ENCODE assay signal across 14 mouse cellular contexts in the genomic region with DNA sequence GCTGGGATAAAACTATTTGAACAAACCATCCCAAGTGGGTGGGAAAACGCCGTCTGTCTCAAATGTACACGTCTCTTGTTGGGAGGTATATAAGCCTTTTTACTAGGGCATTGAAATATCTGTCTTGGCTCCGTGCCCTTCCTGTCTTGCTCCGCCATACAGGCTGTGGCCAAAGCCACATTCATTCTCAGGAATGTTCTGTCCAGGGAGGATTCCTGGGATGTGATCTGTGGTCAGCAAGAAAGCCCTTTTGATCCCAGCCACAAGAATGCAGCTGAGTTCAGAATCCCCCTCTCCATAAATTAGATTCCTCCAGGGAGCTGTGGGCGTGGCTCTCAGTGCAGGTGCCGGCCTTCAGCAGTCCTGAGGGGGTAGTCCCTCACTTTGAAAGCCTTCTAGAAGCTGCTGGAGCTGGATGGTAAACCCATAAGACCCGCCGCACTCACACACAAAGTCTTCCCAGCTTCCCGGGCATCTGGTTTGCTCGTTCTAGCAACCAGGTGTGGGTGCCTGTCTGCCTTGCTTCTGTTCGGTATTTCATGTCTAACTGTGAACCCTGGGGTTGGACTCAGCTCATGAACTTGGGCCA.
DNase-seq lines count a peak whose midpoint lies in the region; ATAC-seq and TF ChIP-seq lines count a peak whose summit lies in the region.
"Had no signal": no experiment of that assay in that cellular context is flagged by ENCODE, and none has a peak within 500 bp of the region (broad histone marks: within the 10 kb centered on the region; RNA-seq: fewer than 3 reads in every experiment).

No protein-coding gene starts in this region.

- no peaks in the 10 kb centered on the region for H3K9me3 ChIP-seq in heart, embryonic 15.5 days (replicated peaks)
- H3K9me3 ChIP-seq in lung, embryonic 14.5 days (ENCODE audit: low read depth, low read length): no peaks in the 10 kb centered on the region
- H3K9me3 ChIP-seq in limb, embryonic 12.5 days: no peaks in the 10 kb centered on the region
- H3K9me3 ChIP-seq: forebrain, embryonic 12.5 days; hindbrain, embryonic 10.5 days; liver, embryonic 12.5 days; midbrain, embryonic 12.5 days had no signal

- no peaks in the 10 kb centered on the region for H3K27me3 ChIP-seq in heart, embryonic 15.5 days
- no peaks in the 10 kb centered on the region for H3K27me3 ChIP-seq in lung, embryonic 14.5 days (ENCODE audit: insufficient read depth, low read length)
- H3K27me3 ChIP-seq in limb, embryonic 12.5 days: no peaks in the 10 kb centered on the region

- H3K4me3 ChIP-seq in heart, embryonic 15.5 days: no peak overlapping the region
- no peak overlapping the region for H3K4me3 ChIP-seq in lung, embryonic 14.5 days (ENCODE audit: low read depth, low read length)
- no peak overlapping the region for H3K4me3 ChIP-seq in lung, adult 2 months (replicated peaks; ENCODE audit: extremely low read depth, low read depth, low read length)
- no peak overlapping the region for H3K4me3 ChIP-seq in limb, embryonic 12.5 days (replicated peaks)
- H3K4me3 ChIP-seq in left cerebral cortex, adult 2 months: no peak overlapping the region
- H3K4me3 ChIP-seq: forebrain, embryonic 12.5 days; hindbrain, embryonic 10.5 days; liver, embryonic 12.5 days; midbrain, embryonic 12.5 days had no signal

- H3K4me2 ChIP-seq in heart, embryonic 15.5 days: no peak overlapping the region
- H3K4me2 ChIP-seq in lung, embryonic 14.5 days: peak overlapping the region; percentile 40
- H3K4me2 ChIP-seq in limb, embryonic 12.5 days: no peak overlapping the region
- H3K4me2 ChIP-seq: forebrain, embryonic 12.5 days; liver, embryonic 12.5 days; midbrain, embryonic 12.5 days had no signal

- no peak for TF ChIP-seq POLR2A in lung, adult 2 months (IDR thresholded peaks at IDR 0.05; ENCODE audit: borderline replicate concordance, extremely low read depth, low read depth, low read length)

- no peak for TF ChIP-seq CTCF in lung, embryonic 14.5 days (IDR thresholded peaks at IDR 0.05; ENCODE audit: low read depth)
- no peak for TF ChIP-seq CTCF in lung, adult 2 months (IDR thresholded peaks at IDR 0.05; ENCODE audit: insufficient read depth, low read length)
- TF ChIP-seq CTCF in left cerebral cortex, adult 2 months (IDR thresholded peaks at IDR 0.05): no peak

- intact Hi-C loops in left cerebral cortex, adult 2 months (cut with DNase I): no loop called here

- no peak for DNase-seq in heart, adult 9 months (ENCODE audit: low spot score in 2 of 2)
- peak; percentile 57 for DNase-seq in lung, embryonic 14.5 days
- no peak for DNase-seq in lung, adult 2 months
- peak; percentile 85 for DNase-seq in Muller cell, postnatal 12 days (ENCODE audit: inconsistent ontology term)
- DNase-seq in left cerebral cortex, adult 2 months (ENCODE audit: extremely low spot score in 1 of 2, low spot score in 2 of 2): no peak
- DNase-seq: layer of hippocampus, postnatal 36 days; retina, postnatal 1 day had no signal

- ATAC-seq in heart, embryonic 15.5 days (replicated peaks; ENCODE audit: insufficient number of reproducible peaks, insufficient read depth, low FRiP score, low read depth): no peak
- peak; percentile 46 for ATAC-seq in lung, embryonic 14.5 days (ENCODE audit: insufficient read depth)
- peak; percentile 43; the same call in 1 of the 2 replicates for ATAC-seq in limb, embryonic 12.5 days (ENCODE audit: insufficient number of reproducible peaks, insufficient read depth, low FRiP score, low TSS enrichment, low read depth)
- ATAC-seq: intestine, embryonic 16.5 days; liver, embryonic 12.5 days had no signal

- H3K27ac ChIP-seq in heart, embryonic 15.5 days: 0 out of 2 replicates have a peak overlapping the region, but pooled peaks have one; percentile 1
- H3K27ac ChIP-seq in lung, embryonic 14.5 days (ENCODE audit: low read depth): peak overlapping the region; percentile 66; the same call in 1 of the 2 replicates
- H3K27ac ChIP-seq in limb, embryonic 12.5 days: peak overlapping the region; percentile 45; the same call in 1 of the 2 replicates
- no peak overlapping the region for H3K27ac ChIP-seq in left cerebral cortex, adult 2 months
- H3K27ac ChIP-seq: forebrain, embryonic 12.5 days; hindbrain, embryonic 10.5 days; liver, embryonic 12.5 days; midbrain, embryonic 12.5 days had no signal

- peaks cover 5% of the 10 kb centered on the region; the same call in 1 of the 2 replicates for H3K4me1 ChIP-seq in heart, embryonic 15.5 days (replicated peaks)
- 0 out of 2 replicates have a peak, but pooled peaks cover 10% of the 10 kb centered on the region for H3K4me1 ChIP-seq in lung, embryonic 14.5 days (ENCODE audit: insufficient read depth)
- H3K4me1 ChIP-seq in lung, adult 2 months (ENCODE audit: control insufficient read depth, insufficient read depth, low read length): 0 out of 2 replicates have a peak, but pooled peaks cover 5% of the 10 kb centered on the region
- peaks cover 17% of the 10 kb centered on the region for H3K4me1 ChIP-seq in limb, embryonic 12.5 days (replicated peaks)

- H3K9ac ChIP-seq in heart, embryonic 15.5 days: no peak overlapping the region
- H3K9ac ChIP-seq in lung, embryonic 14.5 days: no peak overlapping the region
- H3K9ac ChIP-seq in limb, embryonic 12.5 days (replicated peaks): no peak overlapping the region
- H3K9ac ChIP-seq: forebrain, embryonic 12.5 days; liver, embryonic 12.5 days; midbrain, embryonic 12.5 days had no signal

- WGBS in heart, embryonic 15.5 days: 64% methylated on average over 12 of the region's 12 CpGs
- 45% methylated on average over 12 of the region's 12 CpGs for WGBS in lung, embryonic 14.5 days
- 65% methylated on average over 12 of the region's 12 CpGs for WGBS in lung, adult 2 months
- 54% methylated on average over 12 of the region's 12 CpGs for WGBS in limb, embryonic 12.5 days

- H3K36me3 ChIP-seq in heart, embryonic 15.5 days: no peaks in the 10 kb centered on the region
- no peaks in the 10 kb centered on the region for H3K36me3 ChIP-seq in lung, embryonic 14.5 days (ENCODE audit: insufficient read depth)
- no peaks in the 10 kb centered on the region for H3K36me3 ChIP-seq in limb, embryonic 12.5 days
- H3K36me3 ChIP-seq: forebrain, embryonic 12.5 days; hindbrain, embryonic 10.5 days; liver, embryonic 12.5 days; midbrain, embryonic 12.5 days had no signal

Comparison
In these comparisons a context has a peak if more than half of its experiments do, and no peak if none do; other contexts are left out.
1. DNase-seq: peak in lung, embryonic 14.5 days (single experiment) and Muller cell, postnatal 12 days (single experiment); none in heart, adult 9 months (0 of 2), lung, adult 2 months (single experiment) and left cerebral cortex, adult 2 months (0 of 2).